Mouse (Mus musculus) brain, embryonic 14.5 days (tissue): ENCODE data around the gene Bcas3. TPM values are rescaled to one million over a fixed set of nuclear protein-coding genes. Genes with fewer than 3 reads are reported as not detected.
A peak's percentile ranks its signal among the peaks of the same experiment; 100 is the strongest.

Experiments used
- DNase-seq: peaks from one replicate; pipeline ENCODE4 v3.0.0-alpha.2; 2011; ENCODE audit warnings: low read depth
- CTCF ChIP-seq: fragments of 200-500 bp; IDR thresholded peaks from 2 replicates; pipeline ENCODE4 v1.5.1; 2012; ENCODE audit warnings: inconsistent platforms, mild to moderate bottlenecking, moderate library complexity, borderline replicate concordance; ENCODE audit not compliant: insufficient read depth, insufficient read length; ENCODE audit errors: extremely low read depth
- POLR2A ChIP-seq: fragments of 200-500 bp; IDR thresholded peaks from 2 replicates; pipeline ENCODE4 v1.6.1; 2012; ENCODE audit warnings: mild to moderate bottlenecking, inconsistent platforms, borderline replicate concordance; ENCODE audit not compliant: poor library complexity, insufficient read depth, insufficient read length, severe bottlenecking; ENCODE audit errors: extremely low read depth
- polyA plus RNA-seq: library from polyadenylated mRNA; depleted of rRNA; stranded (reverse); fragments of >200 nt; gene quantifications from 2 replicates; pipeline ENCODE4 v1.2.3, GENCODE M21; 2012

Bcas3 gene
- polyA plus RNA-seq, 1 experiment = 26.2 TPM

DNA sequence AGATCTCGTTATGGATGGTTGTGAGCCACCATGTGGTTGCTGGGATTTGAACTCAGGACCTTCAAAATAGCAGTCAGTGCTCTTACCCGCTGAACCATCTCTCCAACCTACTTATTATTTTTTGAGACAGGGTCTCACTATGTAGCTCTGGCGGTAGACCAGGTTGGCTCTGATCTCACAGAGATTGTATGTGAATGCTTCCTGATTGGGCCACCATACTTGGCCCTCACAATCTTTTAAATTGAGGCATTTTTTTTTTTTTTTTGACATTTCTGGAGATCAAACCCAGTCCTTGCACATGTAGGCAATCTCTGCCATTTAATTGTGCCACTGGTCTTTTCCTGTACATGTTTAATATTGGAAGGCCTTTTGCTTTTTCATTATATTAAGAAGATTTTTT, 24.2 kb upstream of the Bcas3 start:
- TF ChIP-seq POLR2A = no peak
- no peak for TF ChIP-seq CTCF
- DNase-seq = peak; percentile 56

DNA sequence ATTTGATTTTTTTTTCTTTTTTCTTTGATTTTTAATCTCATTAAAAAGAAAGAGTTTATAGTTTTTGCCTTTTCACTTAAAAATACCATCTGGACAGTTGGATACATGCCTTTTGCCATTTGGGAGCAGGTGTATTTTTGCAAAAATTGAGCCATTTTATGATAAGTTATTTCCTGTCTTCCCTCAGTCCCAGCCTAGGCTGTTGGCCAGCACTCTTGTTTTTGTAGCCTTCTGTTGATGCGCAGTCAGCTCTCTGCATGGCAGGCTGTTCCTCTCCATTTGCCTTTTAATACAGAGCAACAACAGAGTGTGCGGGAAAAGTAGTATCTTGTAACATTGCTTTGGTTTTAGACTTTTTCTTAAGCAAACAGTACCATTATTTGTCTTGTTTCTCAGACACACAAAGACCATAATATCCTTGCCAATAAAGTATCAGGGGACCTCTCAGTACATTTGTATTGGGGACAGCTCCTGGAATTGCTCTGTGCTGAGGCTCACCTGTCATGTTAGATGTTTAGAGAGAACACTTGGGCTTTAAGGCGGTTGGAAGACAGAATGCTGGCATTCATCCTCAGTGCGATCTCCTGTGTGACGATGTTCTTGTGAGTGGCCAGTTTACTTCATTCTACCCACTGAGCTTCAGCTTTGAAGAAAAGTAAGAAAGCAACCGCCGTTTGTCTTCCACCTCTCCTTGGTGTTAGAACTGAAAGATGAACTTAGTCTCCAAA, 23.6 kb upstream of the Bcas3 start:
- TF ChIP-seq CTCF (no peak), POLR2A (no peak)
- peak; percentile 78 for DNase-seq

DNA sequence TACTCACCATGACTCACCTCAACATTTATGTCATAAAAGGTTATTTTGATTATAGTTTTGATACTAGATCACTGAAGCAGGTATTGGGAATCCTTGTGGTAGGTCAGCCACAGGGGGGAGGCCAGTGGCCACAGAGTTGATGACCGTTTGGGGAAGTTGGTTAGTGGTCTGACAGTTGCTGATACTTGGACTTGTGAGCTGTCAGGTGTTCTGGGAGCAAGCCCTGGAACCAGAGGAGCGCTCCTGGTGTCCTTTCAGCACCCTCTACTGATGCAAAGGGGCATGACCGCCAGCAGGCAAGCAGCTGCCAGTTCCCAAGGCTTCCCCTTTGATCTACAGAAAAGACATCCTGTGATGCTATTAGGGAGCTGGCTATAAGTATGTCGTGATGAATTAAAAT, 18.2 kb upstream of the Bcas3 start:
- TF ChIP-seq CTCF = peak; percentile 56
- TF ChIP-seq POLR2A = no peak
- peak; percentile 49 for DNase-seq

DNA sequence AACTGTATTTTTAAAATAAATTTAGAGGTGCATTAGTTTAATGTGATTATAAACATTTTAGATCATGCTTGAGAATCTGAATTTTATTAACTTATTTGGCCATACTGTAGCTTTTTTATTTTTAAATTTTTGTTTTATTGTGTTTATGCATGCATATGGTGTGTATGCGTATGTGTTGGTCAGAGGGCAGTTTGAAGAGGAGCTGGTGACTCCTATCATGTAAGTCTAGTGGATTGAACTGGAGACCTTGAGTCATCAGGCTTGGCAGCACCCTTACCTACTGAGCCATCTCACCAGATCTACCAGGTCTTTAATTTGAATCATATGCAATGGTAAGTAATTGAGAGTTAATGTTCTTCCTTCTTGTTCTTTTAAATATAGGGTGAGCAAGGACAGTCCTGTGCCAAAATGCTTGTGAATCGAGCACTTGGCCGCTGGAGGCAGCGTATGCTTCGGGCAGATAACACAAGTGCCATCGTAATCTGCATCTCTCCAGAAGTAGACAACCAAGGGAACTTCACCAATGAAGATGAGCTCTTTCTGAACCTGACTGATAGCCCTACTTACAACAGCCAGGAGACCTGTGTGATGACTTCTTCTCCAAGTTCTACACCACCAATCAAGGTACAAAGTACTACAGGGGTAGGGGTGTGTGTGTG, 13.7 kb upstream of the Bcas3 start:
- DNase-seq = no peak
- TF ChIP-seq POLR2A (no peak), CTCF (no peak)

DNA sequence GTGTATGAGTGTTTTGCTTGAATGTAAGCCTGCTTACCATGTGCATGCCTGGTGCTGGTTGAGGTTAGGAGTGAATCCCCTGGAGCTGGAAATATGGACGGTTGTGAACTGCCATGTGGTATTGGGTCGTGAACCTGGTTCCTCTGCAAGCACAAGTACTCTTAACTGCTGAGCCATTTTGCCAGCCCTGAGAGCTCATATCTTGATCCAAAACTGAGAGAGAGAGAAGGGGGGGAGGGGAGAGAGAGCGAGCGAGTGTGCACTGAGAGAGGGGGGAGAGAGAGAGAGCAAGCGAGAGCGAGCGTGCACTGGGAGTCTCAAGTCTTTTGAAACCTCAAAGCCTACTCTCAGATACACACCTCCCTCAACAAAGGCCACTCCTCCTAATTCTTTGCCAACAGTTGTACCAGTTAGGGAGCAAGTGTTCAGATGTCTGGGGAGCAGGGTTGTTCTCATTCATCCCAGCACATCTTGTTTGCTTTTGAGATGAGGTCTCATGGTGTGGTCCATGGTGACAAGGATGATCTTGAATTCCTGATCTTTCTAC, 12.8 kb upstream of the Bcas3 start:
- TF ChIP-seq POLR2A (no peak), CTCF (no peak)
- no peak for DNase-seq

GRCm38 (mm10) chr11:85353819-85354218, 852 bp downstream of the Bcas3 start:
- TF ChIP-seq CTCF = no peak
- no peak for DNase-seq

- DNase-seq = no peak
- TF ChIP-seq POLR2A (no peak), CTCF (no peak)
Observed at GRCm38 (mm10) chr11:85359641-85360040, 6.7 kb downstream of the Bcas3 start.

DNA sequence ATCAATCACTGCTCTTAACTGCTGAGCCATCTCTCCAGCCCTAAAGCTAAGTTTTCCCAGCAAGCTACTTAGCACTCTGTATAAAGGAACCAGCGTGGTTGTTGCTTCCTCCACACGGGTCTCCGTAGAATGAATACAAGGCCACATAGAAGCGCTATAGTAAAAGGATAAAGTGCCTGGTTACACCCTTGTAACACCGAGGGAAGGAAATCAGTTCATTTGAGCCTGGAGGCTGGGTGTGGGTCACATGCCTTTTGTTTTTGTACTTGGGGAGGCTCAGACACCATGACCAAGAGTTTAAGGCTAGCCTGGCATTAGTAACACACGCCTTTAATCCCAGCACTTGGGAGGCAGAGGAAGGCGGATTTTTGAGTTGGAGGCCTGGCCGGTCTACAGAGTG, 8.7 kb downstream of the Bcas3 start:
- DNase-seq = no peak
- TF ChIP-seq POLR2A (no peak), CTCF (no peak)

DNA sequence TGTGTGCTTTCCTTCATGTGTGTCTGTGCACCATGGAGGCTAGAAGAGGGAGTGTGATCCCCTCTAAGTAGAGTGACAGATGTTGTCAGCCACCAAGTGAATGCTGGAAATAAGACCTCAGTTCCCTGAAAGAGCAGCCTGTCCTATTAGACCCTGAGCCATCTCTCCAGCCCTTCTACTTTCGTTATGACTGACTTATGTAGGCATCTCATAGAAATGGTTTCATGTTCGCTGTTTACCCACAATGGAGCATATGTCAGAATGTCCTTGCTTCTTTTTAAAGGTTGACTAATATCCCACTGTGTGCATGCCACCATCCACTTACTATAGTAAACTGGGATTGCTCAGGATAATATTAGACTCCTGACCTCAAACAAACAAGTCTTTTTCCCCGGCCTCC, 13.2 kb downstream of the Bcas3 start:
- TF ChIP-seq CTCF (no peak), POLR2A (no peak)
- no peak for DNase-seq

- no peak for TF ChIP-seq POLR2A
- DNase-seq = no peak
Observed at GRCm38 (mm10) chr11:85367823-85368222, 14.9 kb downstream of the Bcas3 start.

GRCm38 (mm10) chr11:85379091-85379490, 26.1 kb downstream of the Bcas3 start:
- no peak for DNase-seq
- TF ChIP-seq POLR2A = no peak
- TF ChIP-seq CTCF = no peak

DNA sequence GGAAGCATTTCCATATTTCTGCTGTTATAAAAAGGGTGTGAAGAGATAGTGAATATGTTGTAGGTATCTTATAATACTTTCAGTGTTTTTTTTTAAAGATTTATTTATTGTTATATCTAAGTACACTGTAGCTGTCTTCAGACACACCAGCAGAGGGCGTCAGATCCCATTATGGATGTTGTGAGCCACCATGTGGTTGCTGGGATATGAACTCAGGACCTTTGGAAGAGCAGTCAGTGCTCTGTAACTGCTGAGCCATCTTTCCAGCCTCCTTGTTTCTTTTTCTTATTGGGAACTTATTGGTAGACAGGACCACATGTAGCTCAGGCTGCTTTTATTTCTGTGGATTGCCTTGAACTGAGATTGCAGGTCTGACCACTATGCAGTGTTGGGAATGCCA, 27.1 kb downstream of the Bcas3 start:
- DNase-seq = no peak
- TF ChIP-seq CTCF (no peak), POLR2A (no peak)

- peak; percentile 80 for DNase-seq
- TF ChIP-seq CTCF (peak; percentile 92), POLR2A (no peak)
Observed at GRCm38 (mm10) chr11:85382055-85382454, 29.1 kb downstream of the Bcas3 start.
